ENCODE assay signal across 20 mouse cellular contexts in the genomic region with DNA sequence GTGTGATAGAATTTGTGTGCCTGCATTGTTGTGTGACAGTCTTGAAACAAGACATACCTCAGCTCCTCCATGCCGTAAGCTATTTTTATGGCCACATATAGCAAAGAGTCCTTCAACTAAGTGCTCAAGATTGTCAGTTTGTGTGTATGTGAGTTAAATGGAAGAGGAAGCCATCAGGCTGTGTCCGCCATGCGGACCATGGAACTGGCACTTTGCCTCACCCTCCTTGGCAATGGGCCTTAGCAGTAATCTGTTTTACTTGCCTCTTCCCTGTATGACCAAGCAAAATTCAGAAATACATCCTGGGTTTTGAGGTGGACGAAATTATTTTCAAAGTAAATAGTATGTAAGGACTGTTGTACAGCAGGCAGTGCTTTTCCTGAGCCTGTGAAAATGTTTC.
A peak's percentile ranks its signal among the peaks of the same experiment; 100 is the strongest.
DNase-seq lines count a peak whose midpoint lies in the region; ATAC-seq and TF ChIP-seq lines count a peak whose summit lies in the region.
"Had no signal": no experiment of that assay in that cellular context is flagged by ENCODE, and none has a peak within 500 bp of the region (broad histone marks: within the 10 kb centered on the region; RNA-seq: fewer than 3 reads in every experiment).

No protein-coding gene starts in this region.

- H3K4me3 ChIP-seq in heart, embryonic 11.5 days (ENCODE audit: low read depth, low read length) = no peak overlapping the region
- H3K4me3 ChIP-seq in lung, embryonic 14.5 days (ENCODE audit: low read depth, low read length) = no peak overlapping the region
- H3K4me3 ChIP-seq in forebrain, embryonic 11.5 days (ENCODE audit: low read depth, low read length) = no peak overlapping the region
- H3K4me3 ChIP-seq: embryonic facial prominence, embryonic 15.5 days; forebrain, embryonic 15.5 days; heart, embryonic 13.5 days; kidney, embryonic 15.5 days; myocyte; stomach, embryonic 15.5 days had no signal

- peak; percentile 20 for DNase-seq in adrenal gland, postnatal 10 days
- DNase-seq in adrenal gland, postnatal 14 days = no peak
- peak; percentile 13 to 18 for DNase-seq in heart, postnatal 14 days
- DNase-seq in lung, embryonic 14.5 days = peak; percentile 13
- no peak for DNase-seq in lung, adult 18-20 months
- DNase-seq in cerebellum, postnatal 36 days = peak; percentile 36 to 47
- no peak for DNase-seq in forebrain, embryonic 11.5 days (ENCODE audit: low spot score)
- DNase-seq: adrenal gland, postnatal 36 days; heart, adult 11 months; liver, postnatal 0 days; midbrain, embryonic 14.5 days; thymus, postnatal 25 days had no signal

- no peaks in the 10 kb centered on the region for H3K27me3 ChIP-seq in heart, embryonic 11.5 days (ENCODE audit: control insufficient read depth, insufficient read depth, low read length)
- no peaks in the 10 kb centered on the region for H3K27me3 ChIP-seq in lung, embryonic 14.5 days (ENCODE audit: insufficient read depth, low read length)
- no peaks in the 10 kb centered on the region for H3K27me3 ChIP-seq in forebrain, embryonic 11.5 days (ENCODE audit: control insufficient read depth, insufficient read depth, low read length)
- H3K27me3 ChIP-seq: embryonic facial prominence, embryonic 15.5 days; forebrain, embryonic 15.5 days; heart, embryonic 13.5 days; kidney, embryonic 15.5 days; stomach, embryonic 15.5 days had no signal

- H3K36me3 ChIP-seq in heart, embryonic 11.5 days (ENCODE audit: control insufficient read depth, insufficient read depth, low read length) = no peaks in the 10 kb centered on the region
- H3K36me3 ChIP-seq in lung, embryonic 14.5 days (ENCODE audit: insufficient read depth) = no peaks in the 10 kb centered on the region
- no peaks in the 10 kb centered on the region for H3K36me3 ChIP-seq in forebrain, embryonic 11.5 days (ENCODE audit: control insufficient read depth, insufficient read depth, low read length)
- H3K36me3 ChIP-seq: embryonic facial prominence, embryonic 15.5 days; forebrain, embryonic 15.5 days; heart, embryonic 13.5 days; kidney, embryonic 15.5 days; stomach, embryonic 15.5 days had no signal

- H3K9me3 ChIP-seq in heart, embryonic 11.5 days (replicated peaks; ENCODE audit: control insufficient read depth, low read length) = no peaks in the 10 kb centered on the region
- no peaks in the 10 kb centered on the region for H3K9me3 ChIP-seq in lung, embryonic 14.5 days (ENCODE audit: low read depth, low read length)
- H3K9me3 ChIP-seq in forebrain, embryonic 11.5 days (ENCODE audit: control insufficient read depth, low read length) = no peaks in the 10 kb centered on the region
- H3K9me3 ChIP-seq: embryonic facial prominence, embryonic 15.5 days; forebrain, embryonic 15.5 days; heart, embryonic 13.5 days; kidney, embryonic 15.5 days; stomach, embryonic 15.5 days had no signal

- no peak overlapping the region for H3K4me2 ChIP-seq in heart, embryonic 11.5 days
- no peak overlapping the region for H3K4me2 ChIP-seq in lung, embryonic 14.5 days
- no peak overlapping the region for H3K4me2 ChIP-seq in forebrain, embryonic 11.5 days (ENCODE audit: low read depth, low read length, severe bottlenecking)
- H3K4me2 ChIP-seq: embryonic facial prominence, embryonic 15.5 days; forebrain, embryonic 15.5 days; heart, embryonic 13.5 days; kidney, embryonic 15.5 days; stomach, embryonic 15.5 days had no signal

- no peaks in the 10 kb centered on the region for H3K4me1 ChIP-seq in heart, embryonic 11.5 days (ENCODE audit: control insufficient read depth, insufficient read depth, low read length)
- H3K4me1 ChIP-seq in lung, embryonic 14.5 days (ENCODE audit: insufficient read depth) = no peaks in the 10 kb centered on the region
- H3K4me1 ChIP-seq in forebrain, embryonic 11.5 days (replicated peaks; ENCODE audit: control insufficient read depth, insufficient read depth, low read length) = no peaks in the 10 kb centered on the region
- H3K4me1 ChIP-seq: embryonic facial prominence, embryonic 15.5 days; forebrain, embryonic 15.5 days; kidney, embryonic 15.5 days; stomach, embryonic 15.5 days had no signal

- H3K9ac ChIP-seq in heart, embryonic 11.5 days (ENCODE audit: low read depth, low read length) = no peak overlapping the region
- no peak overlapping the region for H3K9ac ChIP-seq in lung, embryonic 14.5 days
- H3K9ac ChIP-seq in forebrain, embryonic 11.5 days (ENCODE audit: low read length) = no peak overlapping the region
- H3K9ac ChIP-seq: embryonic facial prominence, embryonic 15.5 days; forebrain, embryonic 15.5 days; heart, embryonic 13.5 days; kidney, embryonic 15.5 days; liver, postnatal 0 days; stomach, embryonic 15.5 days had no signal

- intact Hi-C loops in heart, postnatal 14 days (cut with DNase I) = no loop called here

- H3K27ac ChIP-seq in heart, embryonic 11.5 days (ENCODE audit: low read depth, low read length) = no peak overlapping the region
- H3K27ac ChIP-seq in lung, embryonic 14.5 days (ENCODE audit: low read depth) = no peak overlapping the region
- H3K27ac ChIP-seq in forebrain, embryonic 11.5 days (ENCODE audit: low read depth, low read length) = no peak overlapping the region
- H3K27ac ChIP-seq: embryonic facial prominence, embryonic 15.5 days; forebrain, embryonic 15.5 days; heart, embryonic 13.5 days; kidney, embryonic 15.5 days; stomach, embryonic 15.5 days had no signal

- no peak for TF ChIP-seq CTCF in lung, embryonic 14.5 days (IDR thresholded peaks at IDR 0.05; ENCODE audit: low read depth)

- WGBS in heart, embryonic 11.5 days (ENCODE audit: insufficient replicate concordance) = 77% methylated on average over 4 of the region's 4 CpGs
- WGBS in lung, embryonic 14.5 days = 84% methylated on average over 4 of the region's 4 CpGs
- WGBS in forebrain, embryonic 11.5 days = 93% methylated on average over 4 of the region's 4 CpGs

- ATAC-seq in heart, embryonic 11.5 days (replicated peaks; ENCODE audit: insufficient number of reproducible peaks, low FRiP score, low TSS enrichment) = no peak
- no peak for ATAC-seq in lung, embryonic 14.5 days (ENCODE audit: insufficient read depth)
- no peak for ATAC-seq in forebrain, embryonic 11.5 days (replicated peaks; ENCODE audit: low FRiP score)
- ATAC-seq: forebrain, embryonic 15.5 days; intestine, postnatal 0 days; liver, postnatal 0 days had no signal

Comparison
In these comparisons a context has a peak if more than half of its experiments do, and no peak if none do; other contexts are left out.
1. DNase-seq: peak in adrenal gland, postnatal 10 days (single experiment), heart, postnatal 14 days (2 of 2), lung, embryonic 14.5 days (single experiment) and cerebellum, postnatal 36 days (2 of 2); none in adrenal gland, postnatal 14 days (single experiment), lung, adult 18-20 months (0 of 2) and forebrain, embryonic 11.5 days (single experiment).